Mouse (Mus musculus) bone marrow macrophage, adult 2 months (primary cell): ENCODE results near the gene Mllt1.

Experiments
- CTCF ChIP-seq: IDR thresholded peaks from 2 replicates; pipeline ENCODE4 v1.5.1; 2012; ENCODE audit warnings: low read depth, mild to moderate bottlenecking, low read length, moderate library complexity
- POLR2A ChIP-seq: IDR thresholded peaks from 2 replicates; pipeline ENCODE4 v1.6.1; 2012; ENCODE audit warnings: mild to moderate bottlenecking, low read depth, low read length, borderline replicate concordance

- no peak for TF ChIP-seq POLR2A
- TF ChIP-seq CTCF, result peak; percentile 99
Measured at GRCm38 (mm10) chr17:56950915-56951314, 15.7 kb upstream of the Mllt1 start.
